Mouse (Mus musculus) liver, adult 2 months (tissue): ENCODE measurements around the gene Apobec4.

ENCODE experiments used
- CTCF ChIP-seq: fragments of 200-500 bp; IDR thresholded peaks from 2 replicates; pipeline ENCODE4 v1.5.1; 2011; ENCODE audit warnings: low read depth, low read length, control low read depth
- POLR2A ChIP-seq: fragments of 200-500 bp; IDR thresholded peaks from 2 replicates; pipeline ENCODE4 v1.6.1; 2011; ENCODE audit warnings: low read length, control low read depth; ENCODE audit not compliant: insufficient read depth; ENCODE audit errors: extremely low read depth

DNA sequence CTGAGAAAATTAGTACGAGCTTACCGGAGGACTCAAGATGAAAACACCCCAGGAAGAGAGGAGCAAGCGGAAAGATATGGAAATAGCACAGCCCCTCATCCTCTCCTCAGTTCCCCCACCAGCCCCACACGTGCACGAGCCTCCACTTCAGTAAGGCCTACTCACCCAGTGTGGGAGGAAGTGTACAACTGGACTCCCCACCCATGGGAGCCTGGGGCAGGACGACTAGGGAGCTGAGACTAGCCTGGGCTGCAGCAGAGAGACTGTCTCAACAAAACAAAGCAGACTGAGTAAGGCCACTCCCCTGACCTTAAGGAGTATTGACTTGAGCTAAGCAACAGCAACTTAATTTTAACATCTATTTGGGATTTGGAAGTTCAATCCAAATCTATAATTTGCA, 32.2 kb upstream of the Apobec4 start:
- TF ChIP-seq CTCF = no peak
- no peak for TF ChIP-seq POLR2A
